Mouse (Mus musculus): ENCODE results near the gene Hmbs.
"Not testable (repeated sequence)": the region's sequence is repeated elsewhere in the genome, so short reads cannot be mapped to it uniquely, and the experiment has no call there.

Hmbs gene

DNA sequence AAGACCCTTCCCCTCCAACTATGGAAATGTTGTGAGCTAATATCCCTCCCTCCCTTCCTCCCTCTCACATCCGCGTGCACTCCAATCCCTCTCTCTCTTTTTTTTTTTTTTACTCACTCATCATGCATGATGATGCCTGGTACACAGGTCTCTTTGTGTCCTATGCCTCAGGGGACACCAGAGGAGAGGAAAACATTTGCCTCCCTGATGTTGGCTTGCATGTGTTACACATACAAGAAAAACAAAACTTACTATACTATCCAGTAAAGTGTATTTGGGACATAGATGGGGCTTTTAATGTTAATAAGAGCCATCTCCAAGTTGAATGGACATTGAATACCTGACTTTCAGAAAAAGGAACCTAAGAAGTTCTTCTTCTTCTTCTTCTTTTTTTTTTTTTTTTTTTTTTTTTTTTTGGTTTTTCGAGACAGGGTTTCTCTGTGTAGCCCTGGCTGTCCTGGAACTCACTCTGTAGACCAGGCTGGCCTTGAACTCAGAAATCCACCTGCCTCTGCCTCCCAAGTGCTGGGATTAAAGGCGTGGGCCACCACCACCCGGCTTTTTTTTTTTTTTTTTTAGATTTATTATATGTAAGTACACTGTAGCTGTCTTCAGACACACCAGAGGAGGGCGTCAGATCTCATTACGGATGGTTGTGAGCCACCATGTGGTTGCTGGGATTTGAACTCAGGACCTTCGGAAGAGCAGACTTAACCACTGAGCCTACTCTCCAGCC is 18.8 kb downstream of the Hmbs start:
- DNase-seq (ENCODE audit: extremely low read depth, low read depth), result not testable (repeated sequence)

GRCm38 (mm10) chr9:44324147-44324546 is 19.9 kb downstream of the Hmbs start:
- DNase-seq (ENCODE audit: extremely low read depth, low read depth), result no peak

GRCm38 (mm10) chr9:44323656-44324055 is 20.4 kb downstream of the Hmbs start:
- DNase-seq (ENCODE audit: extremely low read depth, low read depth), result not testable (repeated sequence)

GRCm38 (mm10) chr9:44320799-44321133 is 23.3 kb downstream of the Hmbs start:
- DNase-seq (ENCODE audit: extremely low read depth, low read depth), result no peak

DNA sequence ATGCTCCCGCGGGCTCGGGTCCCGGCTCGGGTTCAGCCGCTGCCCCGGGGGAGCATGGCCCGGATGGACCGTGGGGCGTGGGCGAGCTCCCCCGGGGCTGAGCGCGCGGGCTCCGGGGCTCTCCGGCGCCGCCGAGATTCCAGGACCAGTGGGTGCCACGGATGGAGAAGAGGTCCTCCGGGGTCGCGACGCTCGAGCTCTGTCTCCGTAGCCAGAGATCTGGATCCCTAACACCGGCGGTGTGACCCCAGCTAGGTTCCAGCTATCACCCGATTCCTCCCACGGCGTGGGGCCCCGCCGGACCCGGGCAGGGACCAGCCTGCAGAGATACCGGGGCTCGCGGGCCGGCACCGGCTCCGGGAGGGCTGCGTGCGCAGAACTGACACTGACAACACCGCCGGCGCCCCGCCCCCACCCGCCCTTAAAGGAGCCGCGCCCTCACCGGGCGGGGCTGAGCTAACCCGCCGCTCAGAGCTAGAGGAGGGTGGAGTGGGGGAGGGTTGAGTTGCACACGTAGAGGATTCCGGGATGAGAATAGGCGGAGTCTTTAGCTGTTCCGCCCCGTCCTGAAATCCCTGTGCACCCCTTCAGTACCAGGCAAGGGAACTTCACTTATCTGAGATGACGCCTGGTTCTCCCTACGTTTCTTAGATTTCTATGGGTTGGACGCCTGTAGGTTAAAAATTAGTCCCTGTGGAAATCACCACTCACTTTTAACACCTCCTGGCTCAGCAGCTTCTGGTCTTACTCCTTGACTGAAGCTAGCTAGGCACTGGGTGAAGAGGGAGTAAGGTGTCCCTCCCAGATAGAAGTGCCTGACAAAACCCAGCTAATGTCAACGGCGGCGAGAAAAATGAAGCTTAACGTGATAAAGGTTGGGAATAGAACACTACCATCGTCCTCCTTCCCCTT is 23.9 kb downstream of the Hmbs start, which contains the start of gene C2cd2l:
C2cd2l (minus strand) TSS at position 399 of the 912 bp plus-strand sequence.
- peak; percentile 87 for DNase-seq (ENCODE audit: extremely low read depth, low read depth)

DNA sequence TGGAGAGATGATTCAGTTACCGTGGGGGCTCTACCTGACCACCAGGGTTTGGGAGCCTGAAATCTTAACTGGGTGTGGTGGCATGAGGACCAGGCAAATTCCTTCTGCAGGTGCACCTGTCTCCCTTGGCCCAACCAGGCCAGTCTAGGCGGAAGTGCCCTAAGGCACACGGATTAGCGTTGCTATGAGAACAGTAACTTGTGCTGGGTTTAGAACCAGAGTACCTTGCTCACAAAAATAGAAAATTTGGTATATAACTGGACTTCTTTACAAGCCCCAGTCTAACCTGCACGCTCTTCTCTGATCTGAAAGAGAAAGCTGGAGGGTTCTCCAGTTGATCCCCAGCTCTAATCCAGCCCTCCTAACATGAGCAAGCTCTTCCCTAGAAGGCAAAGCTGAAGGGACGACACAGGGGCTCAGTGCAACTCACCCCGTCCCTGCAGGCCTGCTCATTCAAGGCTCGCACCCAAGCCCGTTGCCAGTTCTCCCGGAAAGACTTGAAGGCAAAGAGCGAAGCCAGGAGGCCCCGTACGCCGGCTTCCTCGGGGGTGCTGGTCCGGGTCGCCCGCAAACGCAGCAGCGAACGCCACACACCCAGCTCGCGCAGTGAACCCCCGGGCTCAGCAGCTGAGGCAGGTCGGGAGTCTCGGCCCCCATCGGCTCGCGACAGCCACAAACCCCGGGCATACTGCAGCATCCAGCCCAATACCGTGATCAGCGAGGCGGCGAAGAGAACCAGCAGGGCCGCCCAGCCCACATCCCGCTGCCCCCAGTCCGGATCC is 24.7 kb downstream of the Hmbs start:
- DNase-seq (ENCODE audit: extremely low read depth, low read depth), result no peak

- DNase-seq (ENCODE audit: extremely low read depth, low read depth), result no peak
These were observed 25.3 kb downstream of the Hmbs start for GRCm38 (mm10) chr9:44318826-44319095.

DNA sequence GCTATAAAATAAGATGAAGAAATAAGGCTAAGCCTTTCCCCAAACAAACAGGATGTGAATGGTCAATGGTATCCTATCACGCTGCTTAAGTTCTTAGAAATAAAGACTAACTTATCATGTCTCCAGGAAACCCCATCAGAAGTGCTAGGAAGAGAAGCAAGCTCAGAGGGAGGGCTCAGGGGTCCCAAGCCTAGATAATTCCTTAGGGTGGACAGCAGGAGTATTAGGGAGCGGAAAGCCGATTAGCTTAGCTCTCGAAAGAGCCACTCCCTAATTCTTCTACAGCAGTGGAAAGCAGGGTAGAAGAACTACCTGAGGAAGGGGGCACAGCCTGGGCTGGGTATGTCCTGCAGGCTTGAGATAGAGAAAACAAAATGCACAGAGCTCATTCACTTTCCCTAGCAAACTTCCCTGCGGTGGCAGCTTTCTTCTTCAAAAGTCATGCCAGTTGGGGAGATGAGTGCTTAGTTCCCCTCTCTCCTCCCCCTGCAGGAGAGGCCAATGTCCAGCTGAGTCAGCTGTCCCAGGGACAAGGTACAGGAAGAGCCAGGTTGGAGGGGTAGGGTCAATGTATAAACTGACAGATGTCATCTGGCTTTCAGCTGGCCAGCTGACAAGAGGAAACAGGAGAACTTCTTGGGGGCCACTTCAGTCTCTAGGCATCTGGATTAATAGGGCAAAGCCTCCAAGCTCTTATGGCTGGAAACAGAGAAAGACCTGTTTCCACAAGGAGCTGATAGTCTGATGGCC is 25.8 kb downstream of the Hmbs start:
- DNase-seq (ENCODE audit: extremely low read depth, low read depth), result no peak

DNA sequence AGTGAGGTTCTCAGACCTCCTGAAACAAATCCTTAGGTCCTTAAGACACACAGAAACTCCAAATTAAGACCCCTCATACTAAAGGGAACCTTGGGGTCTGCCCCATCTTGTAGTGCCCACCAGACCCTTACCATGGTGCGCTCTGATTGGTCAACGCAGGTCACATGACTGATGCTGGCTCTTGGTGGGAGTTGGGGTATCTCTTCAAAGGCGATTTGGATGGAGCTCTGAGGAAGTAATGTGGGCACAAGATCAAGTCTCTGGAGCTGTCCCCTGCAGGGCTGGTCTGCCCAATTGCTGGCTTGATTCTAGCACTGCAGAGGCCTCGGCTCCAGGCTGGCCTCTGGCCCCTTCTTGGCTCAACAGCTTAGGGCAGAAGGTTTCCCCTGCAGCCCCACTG is 26.6 kb downstream of the Hmbs start:
- no peak for DNase-seq (ENCODE audit: extremely low read depth, low read depth)

- no peak for DNase-seq (ENCODE audit: extremely low read depth, low read depth)
These were observed 29.1 kb downstream of the Hmbs start for GRCm38 (mm10) chr9:44314910-44315309.

- DNase-seq (ENCODE audit: extremely low read depth, low read depth), result no peak
These were observed 29.8 kb downstream of the Hmbs start for GRCm38 (mm10) chr9:44314257-44314547.

DNA sequence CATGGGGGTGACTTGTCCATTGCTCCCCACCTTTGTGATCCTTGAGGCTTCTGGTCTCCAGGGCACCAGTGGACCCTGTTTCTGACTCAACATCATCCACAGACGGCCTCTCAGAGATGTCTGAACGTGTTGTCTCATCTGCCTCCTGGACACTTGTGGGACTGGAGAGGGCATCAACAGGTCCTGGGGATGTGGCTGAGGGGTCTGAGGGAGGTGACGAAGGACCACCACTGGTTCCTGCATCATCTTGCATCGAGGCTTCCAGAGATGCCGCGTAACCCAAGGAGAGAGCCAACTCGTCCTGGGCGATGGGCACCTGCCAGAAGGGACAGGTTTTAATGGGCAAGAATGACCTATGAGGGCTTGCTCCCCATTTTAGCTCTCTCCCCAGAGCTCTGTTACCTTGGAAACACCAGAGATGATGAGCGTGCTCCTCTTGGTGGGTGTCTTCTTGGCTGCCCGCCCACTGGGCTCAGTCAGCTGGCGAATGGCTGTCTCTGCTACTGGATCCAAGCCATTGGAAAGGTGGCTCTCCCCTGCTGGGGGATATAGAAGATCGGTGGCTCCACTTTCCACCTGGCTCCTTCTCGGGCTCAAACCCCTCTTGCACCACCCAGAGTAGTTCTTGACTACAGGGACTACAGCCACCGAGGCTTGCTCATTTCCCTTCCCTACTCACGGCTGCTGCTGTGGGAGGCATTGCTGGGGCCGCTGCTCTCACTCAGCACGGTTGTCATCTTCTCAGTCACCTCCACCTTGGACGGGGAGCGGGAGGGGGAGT is 30.4 kb downstream of the Hmbs start:
- DNase-seq (ENCODE audit: extremely low read depth, low read depth), result no peak

DNA sequence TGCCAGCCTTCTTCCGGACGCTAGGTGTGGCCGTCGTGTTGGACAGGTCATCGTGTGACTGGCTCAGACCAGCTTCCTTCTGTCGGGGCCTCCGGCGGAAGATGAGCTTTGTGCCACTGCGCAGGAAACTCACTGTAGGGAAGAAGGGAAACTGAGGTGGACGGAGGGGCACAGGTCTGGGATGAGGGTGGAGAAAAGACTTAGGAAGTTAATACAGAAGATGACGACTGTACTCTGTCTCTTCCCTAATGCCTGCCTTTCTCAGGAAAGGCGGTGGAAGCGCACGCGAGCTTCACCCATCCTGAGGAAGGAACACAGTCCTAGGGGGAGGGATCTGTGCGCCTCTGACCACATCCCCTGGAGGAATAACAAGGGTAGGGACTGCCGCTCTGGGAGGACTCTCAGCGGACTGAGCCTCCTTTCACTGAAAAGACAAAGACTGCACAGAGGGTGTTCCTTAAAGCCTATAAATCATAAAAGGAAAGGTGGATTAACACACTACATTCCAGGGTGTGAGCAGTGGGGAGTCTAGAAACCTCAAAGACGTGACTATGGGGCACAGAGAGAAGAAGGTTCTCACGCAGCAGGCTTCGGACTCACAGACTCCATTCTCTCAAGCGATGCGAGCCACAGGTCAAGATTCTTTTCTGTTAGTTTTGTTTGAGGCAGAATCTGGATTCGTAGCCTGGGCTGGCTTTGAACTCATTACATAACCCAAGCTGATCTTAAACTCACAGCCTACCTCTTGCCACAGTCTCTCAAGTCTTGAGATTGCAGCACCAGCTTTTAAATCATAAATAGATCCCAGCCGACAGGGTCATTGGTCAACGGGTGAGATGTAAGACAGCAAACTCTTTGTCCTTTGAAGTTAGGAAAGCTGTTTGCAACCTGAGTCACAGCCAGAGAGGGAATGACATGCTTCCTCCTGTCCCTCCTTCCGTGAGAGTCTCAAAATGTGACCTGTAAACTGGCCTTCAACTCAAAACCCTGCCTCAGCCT is 32.6 kb downstream of the Hmbs start:
- no peak for DNase-seq (ENCODE audit: extremely low read depth, low read depth)

- DNase-seq (ENCODE audit: extremely low read depth, low read depth), result no peak
These were observed 33.3 kb downstream of the Hmbs start for GRCm38 (mm10) chr9:44310750-44311135.

GRCm38 (mm10) chr9:44309756-44310155 is 34.3 kb downstream of the Hmbs start:
- no peak for DNase-seq (ENCODE audit: extremely low read depth, low read depth)

DNA sequence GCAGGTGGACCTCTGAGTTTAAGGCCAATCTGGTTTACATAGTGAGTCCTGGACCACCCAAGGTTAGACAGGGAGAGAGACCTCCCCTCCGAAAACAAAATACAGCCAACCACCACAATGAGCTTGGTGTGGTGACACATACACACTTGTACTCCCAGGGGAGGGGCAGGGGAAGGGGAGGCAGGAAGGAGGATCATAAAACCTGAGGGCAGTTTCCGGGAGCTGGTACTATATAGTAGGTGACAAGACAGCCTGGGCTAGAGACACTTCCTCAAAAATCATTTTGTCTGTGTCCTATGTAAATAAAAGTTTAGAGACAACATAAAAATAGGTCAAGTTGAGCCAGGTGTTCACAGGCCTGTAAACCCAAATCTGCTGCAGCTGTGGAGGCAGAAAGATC is 36.8 kb downstream of the Hmbs start:
- DNase-seq (ENCODE audit: extremely low read depth, low read depth), result no peak

DNA sequence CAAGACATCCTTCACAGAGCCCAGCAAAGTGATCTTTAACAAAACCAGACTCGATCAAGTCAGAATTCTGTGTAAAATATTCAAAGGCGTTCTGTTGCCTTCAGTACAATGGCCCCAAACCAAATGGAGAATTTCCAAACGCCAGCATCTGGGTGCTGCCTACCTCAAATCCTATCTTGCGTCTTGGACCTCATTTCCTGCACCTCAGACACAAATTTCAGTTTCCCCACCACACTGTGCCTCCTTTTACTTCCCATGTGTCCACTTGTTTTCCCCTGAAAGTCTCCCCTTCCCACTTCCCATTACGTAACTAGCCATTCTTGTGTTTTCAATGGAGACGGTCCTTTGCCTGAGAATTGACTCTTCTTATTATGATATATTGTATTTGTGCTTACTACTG is 37.5 kb downstream of the Hmbs start:
- no peak for DNase-seq (ENCODE audit: extremely low read depth, low read depth)

GRCm38 (mm10) chr9:44305466-44306079 is 38.5 kb downstream of the Hmbs start, which contains the start of gene Hinfp:
TSS of gene Hinfp (minus strand) at chr9:44305671.
- DNase-seq (ENCODE audit: extremely low read depth, low read depth), result peak; percentile 98

DNA sequence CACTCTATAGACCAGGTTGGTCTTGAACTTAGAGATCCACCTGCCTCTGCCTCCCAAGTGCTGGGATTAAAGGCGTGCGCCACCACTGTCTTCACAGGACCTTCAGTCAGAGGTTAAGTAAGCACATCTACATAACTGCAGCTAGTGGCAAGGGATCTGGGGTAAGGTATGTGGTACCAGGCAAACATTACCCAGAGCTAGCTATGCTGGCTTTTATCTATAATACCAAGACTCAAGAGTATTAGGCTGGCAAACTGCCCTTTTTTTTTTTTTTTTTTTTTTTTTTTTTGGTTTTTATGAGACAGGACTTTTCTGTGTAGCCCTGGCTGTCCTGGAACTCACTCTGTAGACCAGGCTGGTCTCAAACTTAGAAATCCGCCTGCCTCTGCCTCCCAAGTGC is 44.0 kb downstream of the Hmbs start:
- not testable (repeated sequence) for DNase-seq (ENCODE audit: extremely low read depth, low read depth)
